Mouse (Mus musculus) monocyte, adult 5-6 weeks (primary cell): ENCODE results near the gene Sox4. TPM values are rescaled to one million over a fixed set of nuclear protein-coding genes. Genes with fewer than 3 reads are reported as not detected.

ENCODE experiments used
- ATAC-seq: fragments of 153-309, 156-312 bp; replicated peaks from 2 replicates; pipeline ENCODE4 v1.8.0; 2017; ENCODE audit warnings: mild to moderate bottlenecking; ENCODE audit not compliant: low TSS enrichment, insufficient number of reproducible peaks, severe bottlenecking, poor library complexity, low FRiP score
- total RNA-seq: library from RNA; stranded (forward); fragments of 200-1000, 200-491, 200-594 nt; gene quantifications from 3 replicates; pipeline ENCODE4 v1.2.3, GENCODE M21; 2017

Gene Sox4
- total RNA-seq, 1 experiment from 2014 or later, result 0.29 TPM

- ATAC-seq, result no peak
Measured at GRCm38 (mm10) chr13:28949279-28949915, 4.1 kb downstream of the Sox4 start.

GRCm38 (mm10) chr13:28948541-28948940 is 5.0 kb downstream of the Sox4 start:
- no peak; the same call in 1 of the 2 replicates for ATAC-seq

- no peak for ATAC-seq
Measured at GRCm38 (mm10) chr13:28947740-28948441, 5.6 kb downstream of the Sox4 start.

- no peak for ATAC-seq
Measured at GRCm38 (mm10) chr13:28946565-28947135, 6.9 kb downstream of the Sox4 start.

- no peak for ATAC-seq
Measured at GRCm38 (mm10) chr13:28945681-28946080, 7.8 kb downstream of the Sox4 start.

- no peak for ATAC-seq
Measured at GRCm38 (mm10) chr13:28942926-28943325, 10.6 kb downstream of the Sox4 start.

GRCm38 (mm10) chr13:28941983-28942630 is 11.4 kb downstream of the Sox4 start:
- no peak for ATAC-seq

GRCm38 (mm10) chr13:28933375-28933774 is 20.1 kb downstream of the Sox4 start:
- no peak for ATAC-seq

GRCm38 (mm10) chr13:28931776-28932175 is 21.7 kb downstream of the Sox4 start:
- ATAC-seq, result no peak

- no peak for ATAC-seq
Measured at GRCm38 (mm10) chr13:28931266-28931665, 22.2 kb downstream of the Sox4 start.

GRCm38 (mm10) chr13:28930364-28930763 is 23.1 kb downstream of the Sox4 start:
- ATAC-seq, result no peak

GRCm38 (mm10) chr13:28929936-28930335 is 23.6 kb downstream of the Sox4 start:
- ATAC-seq, result no peak

GRCm38 (mm10) chr13:28923136-28923535 is 30.4 kb downstream of the Sox4 start:
- no peak for ATAC-seq

- ATAC-seq, result no peak
Measured at GRCm38 (mm10) chr13:28917379-28918250, 35.9 kb downstream of the Sox4 start.

- no peak for ATAC-seq
Measured at GRCm38 (mm10) chr13:28913656-28914055, 39.9 kb downstream of the Sox4 start.

GRCm38 (mm10) chr13:28906981-28907380 is 46.5 kb downstream of the Sox4 start:
- ATAC-seq, result no peak
